Mouse (Mus musculus): Measurements from ENCODE around the gene Sec23ip. TPM values are rescaled to one million over a fixed set of nuclear protein-coding genes. Genes with fewer than 3 reads are reported as not detected.
A peak's percentile ranks its signal among the peaks of the same experiment; 100 is the strongest.
"Not testable (repeated sequence)": the region's sequence is repeated elsewhere in the genome, so short reads cannot be mapped to it uniquely, and the experiment has no call there.

Sec23ip gene
- polyA plus RNA-seq (2015; fragmentation: Nextera tagmentation; extraction: Ambion mirVana): 20.4 and 25.0 TPM in 2 replicates

- H3K4me1 ChIP-seq (replicated peaks): peaks cover 63% of the 10 kb centered on the region
- under 1% methylated on average over 55 of the region's 55 CpGs for WGBS (ENCODE audit: insufficient replicate concordance)
- ATAC-seq (ENCODE audit: low read depth) (peak; percentile 79), DNase-seq (peak; percentile 96)
- peak within 1 kb of the TSS; percentile 84 for H3K27ac ChIP-seq
- H3K4me3 ChIP-seq (replicated peaks): peak within 1 kb of the TSS; percentile 93
- peak within 1 kb of the TSS; percentile 86 for H3K4me2 ChIP-seq
- H3K27me3 ChIP-seq: peaks cover 21% of the 10 kb centered on the region
- H3K36me3 ChIP-seq: peaks cover 6% of the 10 kb centered on the region
- H3K9ac ChIP-seq: peak within 1 kb of the TSS; percentile 94
- no peaks in the 10 kb centered on the region for H3K9me3 ChIP-seq (replicated peaks)
Measured at GRCm38 (mm10) chr7:128744684-128745485, at the start of gene Sec23ip. Sec23ip (plus strand) TSS chr7:128744943.

GRCm38 (mm10) chr7:128699959-128700358 lies 44.8 kb upstream of the Sec23ip start:
- not testable (repeated sequence) for DNase-seq; H3K27me3 ChIP-seq; H3K4me2 ChIP-seq; H3K4me3 ChIP-seq (replicated peaks); H3K9ac ChIP-seq; H3K4me1 ChIP-seq (replicated peaks); H3K27ac ChIP-seq; H3K9me3 ChIP-seq (replicated peaks)
- H3K36me3 ChIP-seq: peaks cover 79% of the 10 kb centered on the region
- ATAC-seq (ENCODE audit: low read depth): peak; percentile 50; the same call in 1 of the 2 replicates
- WGBS (ENCODE audit: insufficient replicate concordance): 50% methylated on average over 6 of the region's 6 CpGs

- Histone ChIP-seq H3K4me2 (no peak overlapping the region), H3K9ac (no peak overlapping the region), H3K27me3 (no peaks in the 10 kb centered on the region), H3K9me3 (replicated peaks) (no peaks in the 10 kb centered on the region), H3K36me3 (peaks cover 93% of the 10 kb centered on the region), H3K4me3 (replicated peaks) (no peak overlapping the region), H3K27ac (no peak overlapping the region), H3K4me1 (replicated peaks) (no peaks in the 10 kb centered on the region)
- 27% methylated on average over 4 of the region's 4 CpGs for WGBS (ENCODE audit: insufficient replicate concordance)
- ATAC-seq (ENCODE audit: low read depth) (peak; percentile 76), DNase-seq (peak; percentile 40)
Measured at GRCm38 (mm10) chr7:128705735-128706134, 39.0 kb upstream of the Sec23ip start.

- H3K27ac ChIP-seq: no peak overlapping the region
- no peaks in the 10 kb centered on the region for H3K27me3 ChIP-seq
- no peaks in the 10 kb centered on the region for H3K4me1 ChIP-seq (replicated peaks)
- WGBS (ENCODE audit: insufficient replicate concordance): 71% methylated on average over 4 of the region's 4 CpGs
- H3K36me3 ChIP-seq: peaks cover 77% of the 10 kb centered on the region
- no peak overlapping the region for H3K4me3 ChIP-seq (replicated peaks)
- no peak overlapping the region for H3K9ac ChIP-seq
- no peak overlapping the region for H3K4me2 ChIP-seq
- H3K9me3 ChIP-seq (replicated peaks): no peaks in the 10 kb centered on the region
- no peak for ATAC-seq (ENCODE audit: low read depth)
- DNase-seq: no peak
Measured at GRCm38 (mm10) chr7:128717991-128718390, 26.8 kb upstream of the Sec23ip start.

DNA sequence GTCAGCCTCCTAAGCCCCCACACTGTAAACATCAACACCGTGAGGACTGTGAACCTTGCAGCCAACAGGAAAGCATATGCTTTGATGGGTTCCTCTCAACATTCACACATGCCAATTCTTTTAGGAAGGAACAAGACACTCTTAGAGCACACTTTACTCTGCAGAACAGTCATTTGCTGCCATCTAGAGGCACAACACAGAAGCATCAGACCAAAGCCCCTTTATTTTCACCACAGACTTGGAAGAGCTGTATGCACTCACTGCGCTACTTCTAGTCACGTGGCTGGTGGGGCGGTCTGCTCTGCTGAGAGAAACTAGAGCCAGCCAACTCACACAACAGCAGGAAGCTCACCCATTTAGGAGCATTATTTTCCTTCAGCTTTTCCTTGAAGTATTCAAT lies 20.0 kb upstream of the Sec23ip start:
- H3K4me3 ChIP-seq (replicated peaks): no peak overlapping the region
- no peak overlapping the region for H3K27ac ChIP-seq
- no peaks in the 10 kb centered on the region for H3K9me3 ChIP-seq (replicated peaks)
- no peaks in the 10 kb centered on the region for H3K27me3 ChIP-seq
- 33% methylated on average over 4 of the region's 4 CpGs for WGBS (ENCODE audit: insufficient replicate concordance)
- H3K9ac ChIP-seq: no peak overlapping the region
- no peak overlapping the region for H3K4me2 ChIP-seq
- H3K4me1 ChIP-seq (replicated peaks): peaks cover 35% of the 10 kb centered on the region
- DNase-seq (peak; percentile 46), ATAC-seq (ENCODE audit: low read depth) (peak; percentile 78)
- H3K36me3 ChIP-seq: peaks cover 26% of the 10 kb centered on the region

- 82% methylated on average over 9 of the region's 9 CpGs for WGBS (ENCODE audit: insufficient replicate concordance)
- Histone ChIP-seq H3K9ac (no peak overlapping the region), H3K27me3 (no peaks in the 10 kb centered on the region), H3K4me3 (replicated peaks) (no peak overlapping the region), H3K9me3 (replicated peaks) (no peaks in the 10 kb centered on the region), H3K4me2 (no peak overlapping the region), H3K27ac (no peak overlapping the region), H3K36me3 (peaks cover 23% of the 10 kb centered on the region), H3K4me1 (replicated peaks) (peaks cover 35% of the 10 kb centered on the region)
- no peak for DNase-seq
- peak; percentile 20; the same call in 1 of the 2 replicates for ATAC-seq (ENCODE audit: low read depth)
Measured at GRCm38 (mm10) chr7:128725189-128725588, 19.6 kb upstream of the Sec23ip start.

DNA sequence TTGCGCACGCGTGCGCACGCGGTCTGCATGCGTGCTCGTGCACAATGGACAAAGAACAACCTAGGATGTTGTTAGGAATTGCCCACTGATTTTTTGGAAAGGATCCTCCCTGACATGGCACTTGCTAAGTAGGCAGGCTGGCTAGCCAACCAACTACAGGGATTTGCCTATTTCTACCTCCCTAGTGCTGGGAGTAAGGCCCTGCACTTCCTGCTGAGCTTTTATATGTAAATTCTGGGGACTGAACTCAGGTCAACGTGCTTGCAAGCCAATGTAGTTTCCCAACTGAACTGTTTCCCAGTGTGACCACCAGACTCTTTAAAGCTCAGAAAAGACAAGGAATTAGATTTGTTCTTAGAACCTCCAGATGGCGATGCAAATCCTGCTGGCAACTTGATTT lies 17.7 kb upstream of the Sec23ip start:
- WGBS (ENCODE audit: insufficient replicate concordance): 83% methylated on average over 10 of the region's 10 CpGs
- H3K4me2 ChIP-seq: no peak overlapping the region
- H3K9me3 ChIP-seq (replicated peaks): no peaks in the 10 kb centered on the region
- peaks cover 12% of the 10 kb centered on the region for H3K36me3 ChIP-seq
- H3K27ac ChIP-seq: no peak overlapping the region
- H3K4me3 ChIP-seq (replicated peaks): no peak overlapping the region
- ATAC-seq (ENCODE audit: low read depth): no peak
- H3K27me3 ChIP-seq: no peaks in the 10 kb centered on the region
- no peak overlapping the region for H3K9ac ChIP-seq
- H3K4me1 ChIP-seq (replicated peaks): peaks cover 45% of the 10 kb centered on the region
- DNase-seq: no peak

DNA sequence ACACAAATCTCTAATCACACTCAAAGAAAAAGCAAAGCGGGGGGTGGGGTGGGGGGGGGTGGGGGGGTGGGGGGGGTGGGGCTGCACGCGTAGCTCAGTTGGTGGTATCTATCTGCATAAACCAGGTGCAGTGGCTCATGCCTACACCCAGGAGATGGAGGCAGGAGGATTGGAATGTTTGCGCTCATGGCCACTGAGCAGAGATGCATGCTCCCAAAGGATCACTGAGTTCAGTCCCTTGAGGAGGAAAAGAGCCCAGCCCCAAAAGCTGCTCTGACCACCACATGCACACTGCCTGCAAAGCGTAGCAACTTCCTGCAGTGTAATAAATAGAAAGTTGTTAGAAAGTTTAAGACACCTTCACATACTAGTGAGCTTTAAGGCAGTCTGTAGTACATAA lies 17.0 kb upstream of the Sec23ip start:
- no peak overlapping the region for H3K4me3 ChIP-seq (replicated peaks)
- no peaks in the 10 kb centered on the region for H3K27me3 ChIP-seq
- peaks cover 50% of the 10 kb centered on the region for H3K4me1 ChIP-seq (replicated peaks)
- no peak overlapping the region for H3K27ac ChIP-seq
- no peak overlapping the region for H3K9ac ChIP-seq
- no peaks in the 10 kb centered on the region for H3K9me3 ChIP-seq (replicated peaks)
- no peak for ATAC-seq (ENCODE audit: low read depth)
- H3K4me2 ChIP-seq: no peak overlapping the region
- H3K36me3 ChIP-seq: peaks cover 7% of the 10 kb centered on the region
- 56% methylated on average over 5 of the region's 5 CpGs for WGBS (ENCODE audit: insufficient replicate concordance)
- DNase-seq: no peak

DNA sequence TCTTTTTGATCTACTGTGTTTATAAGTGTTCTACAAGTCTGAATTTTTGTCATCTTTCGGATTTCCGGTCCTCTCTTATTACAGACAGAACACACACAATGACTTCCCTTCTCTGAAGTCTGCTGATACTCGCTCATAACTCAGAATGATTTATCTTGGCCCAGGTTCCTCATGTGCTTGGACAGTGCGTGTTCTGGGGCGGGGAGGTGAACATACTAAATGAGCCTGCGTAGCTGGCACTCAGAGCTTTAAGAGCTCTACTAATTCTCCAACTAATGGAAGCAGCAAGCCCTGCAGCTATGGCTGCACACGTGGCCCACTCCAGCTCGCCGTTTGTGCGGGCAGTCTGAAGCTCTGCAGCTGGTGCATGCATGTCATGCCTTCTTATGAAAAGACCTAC lies 16.0 kb upstream of the Sec23ip start:
- no peak overlapping the region for H3K27ac ChIP-seq
- H3K9me3 ChIP-seq (replicated peaks): no peaks in the 10 kb centered on the region
- no peak for ATAC-seq (ENCODE audit: low read depth)
- no peaks in the 10 kb centered on the region for H3K27me3 ChIP-seq
- H3K4me2 ChIP-seq: no peak overlapping the region
- no peak overlapping the region for H3K4me3 ChIP-seq (replicated peaks)
- H3K36me3 ChIP-seq: no peaks in the 10 kb centered on the region
- H3K4me1 ChIP-seq (replicated peaks): peaks cover 56% of the 10 kb centered on the region
- no peak overlapping the region for H3K9ac ChIP-seq
- 71% methylated on average over 10 of the region's 10 CpGs for WGBS (ENCODE audit: insufficient replicate concordance)
- DNase-seq: no peak

GRCm38 (mm10) chr7:128731585-128731984 lies 13.2 kb upstream of the Sec23ip start:
- Histone ChIP-seq H3K4me3 (replicated peaks) (no peak overlapping the region), H3K4me1 (replicated peaks) (peaks cover 52% of the 10 kb centered on the region), H3K27ac (no peak overlapping the region), H3K36me3 (peaks cover 6% of the 10 kb centered on the region), H3K9me3 (replicated peaks) (no peaks in the 10 kb centered on the region), H3K4me2 (no peak overlapping the region), H3K9ac (no peak overlapping the region), H3K27me3 (no peaks in the 10 kb centered on the region)
- ATAC-seq (ENCODE audit: low read depth): peak; percentile 5; the same call in 1 of the 2 replicates
- 64% methylated on average over 2 of the region's 2 CpGs for WGBS (ENCODE audit: insufficient replicate concordance)
- no peak for DNase-seq

DNA sequence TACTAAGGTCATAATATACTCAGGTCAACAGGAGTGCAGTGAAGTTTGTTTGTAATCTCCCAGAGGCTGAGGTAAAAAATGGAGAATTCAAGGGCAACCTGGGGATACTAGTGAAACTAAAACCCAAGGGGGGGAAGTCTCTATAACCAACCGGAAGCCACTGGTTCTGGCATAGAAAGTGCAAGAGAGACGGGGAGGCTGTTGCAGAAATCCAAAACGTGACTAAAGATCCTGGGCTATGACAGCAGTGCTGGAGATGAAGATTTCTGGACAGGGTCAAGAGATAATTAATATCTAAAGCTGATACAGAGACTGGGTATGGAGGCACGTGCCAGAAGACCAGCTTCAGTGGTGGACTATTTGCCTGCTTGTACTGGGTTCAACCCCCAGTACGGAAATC lies 6.7 kb upstream of the Sec23ip start:
- Histone ChIP-seq H3K9me3 (replicated peaks) (no peaks in the 10 kb centered on the region), H3K36me3 (peaks cover 6% of the 10 kb centered on the region), H3K4me3 (replicated peaks) (peak overlapping the region; percentile 89), H3K27ac (no peak overlapping the region), H3K4me1 (replicated peaks) (peaks cover 46% of the 10 kb centered on the region), H3K4me2 (peak overlapping the region; percentile 95), H3K27me3 (peaks cover 12% of the 10 kb centered on the region), H3K9ac (peak overlapping the region; percentile 14; the same call in 1 of the 2 replicates)
- no peak for DNase-seq
- no peak for ATAC-seq (ENCODE audit: low read depth)
- 41% methylated on average over 5 of the region's 5 CpGs for WGBS (ENCODE audit: insufficient replicate concordance)

GRCm38 (mm10) chr7:128739116-128739461 lies 5.7 kb upstream of the Sec23ip start:
- DNase-seq: no peak
- ATAC-seq (ENCODE audit: low read depth): no peak
- Histone ChIP-seq H3K4me2 (peak overlapping the region; percentile 95), H3K9me3 (replicated peaks) (no peaks in the 10 kb centered on the region), H3K27ac (no peak overlapping the region), H3K4me3 (replicated peaks) (peak overlapping the region; percentile 89), H3K27me3 (peaks cover 19% of the 10 kb centered on the region), H3K4me1 (replicated peaks) (peaks cover 50% of the 10 kb centered on the region), H3K9ac (peak overlapping the region; percentile 93), H3K36me3 (peaks cover 6% of the 10 kb centered on the region)
- WGBS (ENCODE audit: insufficient replicate concordance): 1% methylated on average over 15 of the region's 15 CpGs

All from liver, embryonic 13.5 days (tissue).